Mouse (Mus musculus) heart, adult 8-10 months (tissue): ENCODE measurements around the gene Foxj3. TPM values are rescaled to one million over a fixed set of nuclear protein-coding genes. Genes with fewer than 3 reads are reported as not detected.
A peak's percentile ranks its signal among the peaks of the same experiment; 100 is the strongest.

ENCODE experiments used
- DNase-seq: peaks from one replicate; pipeline ENCODE4 v3.0.0; 2022; ENCODE audit warnings: low spot score
- total RNA-seq, 4 experiments: library from RNA; stranded (reverse); gene quantifications; 2 replicates each; pipeline ENCODE4 v1.2.4; 2022

Foxj3 gene
- total RNA-seq, 4 experiments from 2014 or later: 29.3 to 31.3 (median 29.7) TPM

DNA sequence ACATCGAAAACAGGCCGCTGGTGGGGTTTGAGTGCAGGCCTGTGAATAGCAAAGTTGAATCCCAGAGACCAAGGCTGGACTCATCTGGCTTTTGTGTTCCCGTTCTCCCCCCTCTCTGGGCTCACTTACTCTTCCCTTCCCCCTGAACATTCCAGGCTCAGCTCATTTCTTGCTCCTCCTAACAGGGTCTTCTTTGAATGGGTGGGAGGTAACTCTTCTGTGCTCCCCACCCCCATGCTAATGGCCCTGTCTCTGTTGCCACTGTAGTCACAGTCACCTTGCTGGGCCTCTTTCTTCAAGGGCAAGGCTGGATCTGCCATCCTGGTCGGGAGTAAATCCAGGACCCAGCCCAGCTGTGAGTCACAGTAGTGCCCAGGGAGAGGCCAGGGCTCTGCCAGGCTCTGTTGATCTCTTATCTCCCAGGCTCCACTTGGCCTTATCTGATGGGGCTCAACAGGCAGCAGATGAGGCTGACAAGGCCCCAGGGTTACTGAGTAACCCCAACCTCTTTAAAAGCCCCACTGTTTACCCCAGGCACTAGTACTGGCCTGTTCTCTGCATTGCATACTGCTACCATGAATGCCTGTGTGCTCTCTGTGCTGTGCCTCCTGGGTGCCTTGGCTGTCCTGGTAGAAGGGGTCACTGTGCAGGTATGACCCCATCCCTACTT is 100.5 kb downstream of the Foxj3 start, which contains the start of gene Guca2a:
Guca2a (plus strand) TSS at position 529 of the 670 bp plus-strand sequence.
- DNase-seq: no peak

DNA sequence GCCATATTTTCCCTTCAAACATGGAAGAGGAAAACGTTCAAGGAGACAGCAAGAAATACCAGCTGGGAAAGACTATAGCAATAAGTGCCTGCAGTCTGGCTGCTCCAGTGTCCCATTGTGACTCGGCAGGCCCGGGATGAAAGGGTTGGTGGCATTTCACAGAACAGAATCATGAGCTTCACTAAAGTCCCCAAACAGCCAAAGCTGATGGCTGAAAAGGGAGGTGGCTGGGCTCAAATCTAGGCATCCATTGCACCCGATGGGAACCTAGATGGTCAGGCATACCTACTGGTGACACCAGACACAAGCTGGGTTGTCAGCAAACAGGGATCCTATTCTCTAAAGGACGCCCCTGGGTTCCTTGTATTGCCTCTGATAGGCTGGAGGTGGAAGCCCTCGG is 101.1 kb downstream of the Foxj3 start:
- no peak for DNase-seq

DNA sequence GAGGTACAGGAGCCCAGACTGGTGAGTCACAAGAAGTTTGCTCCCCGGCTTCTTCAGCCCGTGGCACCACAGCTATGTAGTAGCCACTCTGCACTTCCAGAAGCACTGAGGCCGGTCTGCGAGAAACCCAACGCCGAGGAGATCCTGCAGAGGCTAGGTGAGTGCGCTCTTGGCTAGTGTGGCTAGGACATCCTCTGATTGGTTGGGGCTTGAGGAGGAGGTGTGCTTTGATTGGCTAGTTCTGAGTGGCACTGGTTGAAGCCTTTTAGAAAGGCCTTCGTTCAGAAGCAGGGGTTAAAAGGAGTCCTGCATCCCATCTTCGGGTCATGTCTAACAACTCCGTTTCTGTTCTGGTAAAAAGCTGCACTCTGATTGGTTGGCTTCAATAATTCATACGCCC is 101.9 kb downstream of the Foxj3 start:
- no peak for DNase-seq

DNA sequence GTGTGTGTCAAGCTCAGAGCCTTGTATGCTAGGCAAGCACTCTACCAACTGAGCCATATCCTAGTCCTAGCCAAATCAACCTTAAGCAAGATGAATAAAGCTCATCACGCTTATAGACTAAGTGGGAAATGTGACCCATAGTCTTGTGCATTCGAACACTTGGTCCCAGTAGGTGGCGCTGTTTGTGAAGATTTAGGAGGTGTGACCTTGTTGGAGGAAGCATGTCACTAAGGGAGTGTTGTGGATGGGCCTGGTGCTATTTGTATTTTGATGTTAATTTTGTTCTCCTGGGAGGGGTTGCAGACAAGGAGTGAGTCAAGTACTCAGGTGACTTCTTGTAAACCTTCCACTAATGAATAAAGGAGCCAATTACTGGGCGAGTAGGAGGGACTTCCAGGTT is 105.9 kb downstream of the Foxj3 start:
- DNase-seq: no peak

DNA sequence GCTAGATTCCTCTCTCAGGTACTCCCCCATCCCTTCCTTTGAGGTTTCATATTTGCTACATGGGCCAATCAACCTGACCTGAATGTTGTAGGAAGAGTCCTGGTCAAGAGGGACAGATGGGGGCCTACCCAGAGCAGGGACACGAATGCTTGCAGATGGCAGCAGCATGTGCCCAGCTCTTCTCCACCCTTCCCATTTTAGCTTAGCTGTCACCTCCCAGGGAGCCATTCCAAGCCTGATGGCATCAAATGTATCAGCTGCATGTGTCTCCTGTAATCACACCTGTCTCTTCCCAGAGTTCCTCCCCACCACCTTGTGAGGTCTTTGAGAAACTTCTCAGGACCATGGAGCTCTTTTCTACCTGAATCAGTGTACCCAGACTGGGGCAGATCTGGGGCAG is 120.2 kb downstream of the Foxj3 start:
- DNase-seq: no peak

DNA sequence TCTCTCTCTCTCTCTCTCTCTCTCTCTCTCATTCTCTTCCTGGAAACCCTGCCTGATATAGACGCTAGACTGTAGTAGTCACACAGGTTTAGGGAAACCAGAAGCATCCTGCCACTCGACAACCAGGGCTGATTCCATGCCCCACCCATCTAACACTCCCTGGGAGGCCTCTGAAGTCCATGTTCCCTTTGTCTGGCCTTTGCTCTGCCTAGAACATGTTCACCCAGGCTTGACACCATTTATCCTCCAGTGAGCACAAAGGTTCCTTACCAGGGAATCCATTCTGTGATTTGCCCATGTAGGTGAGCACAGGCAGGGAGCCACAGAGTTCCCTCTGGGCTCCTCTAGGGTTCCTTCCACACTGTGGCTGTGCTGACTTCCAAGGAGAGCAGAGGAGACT is 121.4 kb downstream of the Foxj3 start:
- no peak for DNase-seq

DNA sequence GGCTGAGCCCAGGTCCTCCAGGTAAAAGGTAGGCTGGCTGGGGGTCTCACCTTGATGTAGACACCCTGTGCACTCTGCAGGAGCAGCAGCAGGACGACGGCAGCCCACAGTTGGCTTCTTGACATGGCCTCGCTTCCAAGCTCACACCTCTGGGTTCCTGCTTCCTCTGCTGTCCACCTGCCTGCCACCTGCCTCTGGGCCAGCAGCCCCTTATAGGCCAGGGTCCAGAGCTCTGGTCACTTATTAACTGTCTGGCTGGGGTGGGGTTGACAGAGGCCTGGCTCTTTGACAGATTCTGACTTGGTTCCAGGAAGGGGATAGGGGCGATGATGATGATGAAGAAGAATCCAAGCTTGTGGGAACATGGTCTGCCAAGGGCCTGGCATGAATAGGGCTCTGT is 121.9 kb downstream of the Foxj3 start, which contains the start of gene Guca2b:
Guca2b (minus strand) TSS at position 224 of the 400 bp plus-strand sequence.
- DNase-seq: no peak

DNA sequence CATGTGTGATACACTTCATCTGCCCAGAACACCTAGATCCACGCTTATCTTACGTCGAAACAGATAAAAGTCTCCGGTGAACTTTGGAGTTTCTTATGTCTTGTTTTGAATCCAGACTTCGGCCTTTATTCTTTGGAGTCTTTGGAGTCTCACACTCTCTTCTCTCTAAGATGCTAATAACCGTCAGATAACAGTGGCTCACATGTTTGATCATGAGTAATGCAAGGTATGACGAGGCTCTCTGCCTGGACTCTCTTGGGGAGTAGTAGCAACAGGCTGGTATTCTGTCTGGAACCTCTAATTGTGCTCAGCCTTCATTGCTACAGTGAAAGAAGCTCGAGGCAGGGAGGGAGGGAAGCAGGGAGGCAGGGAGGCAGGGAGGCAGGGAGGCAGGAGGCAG is 123.2 kb downstream of the Foxj3 start:
- no peak for DNase-seq

DNA sequence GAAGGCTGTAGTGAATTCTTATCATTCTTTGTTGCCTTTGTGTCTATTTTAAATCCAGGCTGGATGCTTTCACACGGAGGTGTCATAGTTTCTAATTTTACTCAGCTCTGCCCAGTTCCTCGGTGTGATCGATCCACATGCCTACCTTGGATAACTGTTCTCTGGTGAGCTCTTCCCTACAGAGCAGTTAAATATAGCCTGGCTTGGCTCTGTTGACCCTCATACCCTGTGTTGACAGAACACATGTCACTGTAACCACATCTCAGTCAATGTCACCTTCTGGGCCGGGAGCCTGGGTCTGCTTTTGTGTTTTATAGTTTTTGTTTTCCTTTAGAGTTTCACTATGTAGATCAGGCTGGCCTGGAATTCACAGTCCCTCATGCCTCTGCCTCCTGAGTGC is 125.3 kb downstream of the Foxj3 start:
- DNase-seq: peak; percentile 40

DNA sequence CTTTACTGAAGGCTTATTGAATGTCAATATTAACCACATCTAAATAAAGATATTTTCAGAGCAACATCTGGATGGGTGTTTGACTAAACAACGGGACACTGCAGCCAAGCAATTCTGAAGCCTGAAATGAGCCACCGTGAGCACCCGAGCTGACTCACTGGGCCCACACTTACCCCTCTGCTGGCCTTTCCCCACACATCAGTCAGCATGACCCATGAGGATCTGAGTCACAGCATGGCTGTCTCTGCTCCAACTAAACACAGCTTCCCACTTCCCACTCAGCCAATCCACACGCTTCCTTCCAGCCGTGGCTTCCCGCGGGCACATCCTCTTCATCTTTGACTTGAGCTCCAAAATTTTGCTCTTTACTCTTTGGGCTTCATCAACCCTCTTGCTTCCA is 126.2 kb downstream of the Foxj3 start:
- peak; percentile 35 for DNase-seq

DNA sequence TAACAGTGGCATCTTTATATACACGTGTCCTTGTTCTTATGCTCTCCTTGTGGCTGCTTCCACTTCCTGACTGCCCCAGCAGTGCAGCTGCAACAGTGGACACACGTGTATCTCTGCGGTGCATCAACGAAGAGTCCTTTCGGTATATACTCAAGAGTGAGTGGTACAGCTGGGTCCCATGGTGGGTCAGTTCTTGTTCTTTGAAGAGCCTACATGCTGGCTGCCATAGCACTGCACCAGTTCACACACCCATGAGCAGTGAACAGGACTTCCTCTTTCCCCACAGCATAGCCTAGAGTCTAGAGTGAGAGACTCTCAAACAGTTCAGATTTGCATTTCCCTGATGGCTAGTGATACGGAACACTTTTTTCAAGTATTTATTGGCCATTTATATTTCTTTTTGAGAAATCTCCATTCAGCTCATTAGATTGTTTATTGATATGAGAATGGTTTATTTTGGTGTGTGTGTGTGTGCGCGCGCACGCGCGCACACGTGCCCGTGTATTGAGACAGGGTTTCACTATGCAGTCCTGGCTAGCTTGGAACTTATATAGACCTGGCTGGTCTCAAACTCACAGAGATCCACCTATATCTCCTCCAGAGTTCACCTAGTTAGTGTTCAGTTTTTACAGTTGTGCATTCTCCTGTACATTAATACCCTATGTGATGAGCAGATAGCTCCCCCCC is 126.7 kb downstream of the Foxj3 start:
- DNase-seq: no peak

DNA sequence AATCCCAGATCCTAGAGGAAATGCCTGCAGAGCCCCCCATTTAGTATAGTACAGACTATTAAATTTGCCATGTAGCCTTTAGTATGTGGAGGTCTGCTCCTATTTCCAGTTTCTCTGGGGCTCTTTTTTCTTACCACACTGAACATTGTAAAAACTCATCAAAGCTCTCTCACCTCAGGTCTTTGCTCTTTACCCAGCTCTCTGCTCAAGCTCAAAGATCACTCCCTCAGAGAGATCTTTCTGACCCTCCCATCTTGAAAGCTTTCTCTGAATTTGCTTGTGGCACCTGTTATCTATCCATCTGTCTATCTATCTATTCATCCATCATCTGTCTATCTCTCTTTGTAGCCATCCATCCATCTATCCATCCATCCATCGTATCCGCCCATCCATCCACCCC is 128.4 kb downstream of the Foxj3 start:
- DNase-seq: no peak

DNA sequence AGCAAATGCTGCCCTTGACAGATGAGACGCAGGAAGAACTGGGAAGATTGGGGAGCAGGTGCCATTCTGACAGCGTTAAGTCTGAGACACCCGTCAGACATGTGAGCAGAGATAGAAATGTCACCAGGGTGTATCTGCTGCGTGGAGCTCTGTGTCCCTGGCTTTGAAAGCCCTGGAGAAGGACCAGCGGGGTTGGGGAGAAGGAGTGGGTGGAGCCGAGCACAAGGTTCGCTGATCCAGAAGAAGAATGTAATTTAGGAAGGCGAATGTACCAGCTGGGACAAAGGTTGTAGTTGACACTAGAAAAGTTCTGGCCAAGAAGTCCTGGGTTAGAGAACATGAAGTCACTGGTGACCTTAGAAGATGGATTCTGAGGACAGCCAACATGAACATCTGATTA is 129.3 kb downstream of the Foxj3 start:
- DNase-seq: peak; percentile 45

DNA sequence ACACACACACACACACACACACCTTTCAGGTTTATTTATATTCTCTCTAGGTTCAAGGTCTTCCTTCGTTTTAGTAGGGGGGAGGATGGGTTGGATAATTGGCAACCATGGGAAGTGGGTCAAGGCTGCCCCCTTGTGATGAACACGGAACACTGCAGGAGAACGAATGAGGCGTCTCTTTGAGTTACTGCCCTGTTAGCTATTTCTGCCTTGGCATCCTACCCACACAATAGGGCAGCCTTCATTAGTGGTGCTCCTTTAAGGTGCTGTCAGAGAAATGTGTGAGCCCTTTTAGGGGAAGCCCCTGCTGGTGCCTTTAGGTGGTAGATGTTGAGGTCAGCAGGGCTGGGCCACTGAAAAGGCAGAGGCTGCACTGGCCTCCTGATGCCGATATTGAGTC is 130.7 kb downstream of the Foxj3 start:
- peak; percentile 45 for DNase-seq

DNA sequence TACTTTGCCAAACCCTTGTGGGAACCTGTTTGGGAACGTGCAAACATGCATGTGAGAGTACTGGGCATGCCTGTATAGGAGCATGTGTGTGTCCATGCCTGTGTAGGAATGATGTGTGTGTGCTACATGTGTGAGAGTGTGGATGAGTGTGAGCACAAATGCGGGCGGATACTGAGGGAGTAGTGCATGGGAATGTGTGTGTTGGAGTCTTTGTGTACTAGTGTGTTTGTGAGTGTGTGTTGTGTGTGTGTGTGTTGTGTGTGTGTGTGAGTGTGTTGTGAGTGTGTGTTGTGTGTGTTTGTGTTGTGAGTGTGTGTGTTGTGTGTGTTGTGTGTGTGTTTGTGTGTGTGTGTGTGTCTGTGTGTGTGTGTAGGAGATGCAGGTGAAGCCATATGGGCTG is 131.4 kb downstream of the Foxj3 start:
- DNase-seq: no peak

DNA sequence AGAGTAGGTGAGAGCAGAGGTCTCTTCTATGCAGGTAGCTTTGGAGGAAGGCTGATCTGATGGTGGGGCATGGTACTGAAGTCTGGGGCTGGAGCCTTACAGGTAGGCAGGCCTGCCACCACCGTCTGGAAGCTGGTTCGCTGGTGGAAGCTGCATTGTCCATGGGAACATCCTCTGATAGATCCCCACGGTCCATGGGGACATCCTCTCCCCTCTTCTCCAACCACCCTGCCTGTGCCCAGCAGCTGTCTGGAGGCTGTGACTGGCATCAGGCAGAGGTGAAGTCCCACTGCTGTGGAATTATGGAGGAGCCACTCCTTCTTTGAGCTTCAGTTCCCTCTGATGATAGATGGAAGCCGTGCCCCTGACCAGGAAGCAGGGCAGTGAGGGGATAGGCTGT is 131.8 kb downstream of the Foxj3 start:
- DNase-seq: no peak

DNA sequence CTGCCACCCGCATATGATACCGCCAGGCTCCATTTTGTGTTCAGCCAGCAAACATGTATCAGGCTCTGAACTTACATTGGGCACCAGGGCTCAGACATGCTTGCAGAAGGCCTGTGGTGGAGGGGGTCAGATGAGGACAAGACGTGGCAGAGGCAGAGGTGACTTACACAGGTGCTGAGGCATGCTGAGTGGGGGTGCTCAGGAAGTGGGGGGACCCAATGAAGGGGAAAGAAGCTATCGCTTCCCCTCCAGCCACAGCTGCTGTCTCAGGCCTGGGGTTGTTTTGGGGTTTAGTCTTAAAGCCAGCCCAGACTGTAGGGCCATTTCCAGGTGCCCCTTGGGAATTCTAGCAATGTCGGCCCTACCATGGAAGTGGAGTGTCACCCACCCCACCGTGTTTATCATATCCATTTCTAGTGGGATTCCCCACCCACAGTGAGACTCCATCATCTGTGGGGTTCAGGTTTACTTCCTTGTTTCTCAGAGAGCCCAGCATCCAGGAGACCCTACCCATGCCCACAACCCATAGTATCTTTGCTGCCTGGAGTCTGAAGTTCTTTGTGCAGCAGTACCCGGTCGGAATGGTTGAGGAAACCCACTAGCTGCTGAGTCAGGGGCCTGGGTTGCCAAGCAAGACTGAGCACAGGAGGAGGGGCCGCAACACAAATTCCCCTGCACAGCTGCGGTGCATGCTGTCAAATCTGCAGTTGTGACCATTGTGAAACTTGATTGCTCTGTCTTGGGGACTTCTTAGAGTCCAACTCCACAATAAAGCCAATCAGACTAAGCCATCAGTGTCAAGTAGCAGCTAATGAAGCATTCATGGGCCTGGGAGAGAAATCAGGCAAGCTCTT is 132.8 kb downstream of the Foxj3 start:
- DNase-seq: no peak

DNA sequence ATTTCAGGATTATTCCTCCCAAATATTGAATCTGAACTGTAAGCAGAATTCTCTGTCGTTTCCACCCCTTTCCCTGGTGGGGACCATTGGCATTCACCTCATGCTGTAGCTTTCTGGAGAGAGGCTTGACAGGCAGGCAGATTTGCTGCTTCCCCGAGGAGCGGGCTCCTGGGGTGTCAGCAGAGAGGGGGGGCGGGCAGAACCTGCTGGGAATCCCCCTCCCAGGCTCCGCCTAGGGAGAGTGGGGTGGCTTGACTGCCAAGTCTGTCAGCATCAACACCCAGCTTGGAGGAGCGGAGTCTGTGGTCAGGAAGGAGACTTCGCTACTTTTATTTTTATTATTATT is 133.4 kb downstream of the Foxj3 start:
- DNase-seq: no peak

DNA sequence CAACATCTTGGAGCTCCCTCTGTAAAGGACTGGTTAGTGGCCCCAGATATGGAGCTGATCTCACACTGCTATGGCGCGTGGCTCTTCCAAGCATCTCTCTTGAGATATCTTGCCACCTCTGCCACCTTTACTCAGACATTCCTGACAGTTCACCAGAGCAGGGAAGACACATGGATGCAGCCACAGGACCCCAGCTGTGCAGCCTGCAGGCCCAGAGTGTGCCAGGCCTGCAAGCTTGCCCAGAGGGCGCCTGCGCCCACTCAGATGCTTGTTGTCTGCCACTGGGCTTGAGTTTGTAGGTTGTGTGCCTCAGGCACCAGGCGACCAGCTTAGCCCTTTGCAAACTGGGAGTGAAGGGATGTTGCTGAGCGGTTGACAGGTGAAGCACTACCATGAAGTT is 133.9 kb downstream of the Foxj3 start:
- DNase-seq: no peak

DNA sequence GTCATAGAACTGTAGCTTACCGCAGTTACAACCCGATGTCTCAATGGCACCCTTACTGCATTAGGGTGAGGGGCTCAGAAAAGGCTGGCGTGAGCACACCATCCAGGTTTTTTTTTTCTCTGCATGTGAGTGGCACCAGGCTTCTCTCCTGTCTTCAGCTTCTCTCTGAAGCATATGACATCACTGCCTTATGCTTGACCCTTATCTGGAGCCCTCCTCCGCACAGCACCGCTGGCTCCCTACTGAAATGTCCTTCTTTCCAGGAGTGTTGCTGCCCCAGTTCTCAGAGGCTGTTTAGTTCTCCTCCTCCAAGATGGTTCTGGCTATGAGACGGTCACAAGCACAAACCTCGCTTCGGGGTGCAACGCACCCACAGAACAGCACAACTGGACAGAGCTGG is 134.4 kb downstream of the Foxj3 start:
- DNase-seq: no peak

DNA sequence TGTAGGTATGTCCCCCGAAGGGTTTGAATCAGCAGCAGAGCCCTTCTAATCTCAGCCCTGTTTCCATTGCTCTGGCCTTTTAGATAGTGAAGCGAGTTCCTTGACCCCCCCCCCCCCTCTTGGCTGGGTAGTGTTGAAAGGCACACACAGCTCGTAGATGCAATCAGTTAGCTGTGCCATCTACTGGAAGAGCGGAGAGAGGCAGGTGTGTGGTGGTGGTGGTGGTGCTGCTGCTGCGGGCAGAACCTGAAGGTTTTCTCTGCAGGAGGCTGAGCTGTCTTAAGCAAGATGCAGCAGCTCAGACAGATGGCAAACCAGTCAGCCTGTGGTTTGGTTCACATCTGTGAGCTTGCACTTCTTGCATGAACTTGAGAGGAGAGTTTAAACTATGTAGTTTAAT is 135.9 kb downstream of the Foxj3 start:
- no peak for DNase-seq
